Mouse (Mus musculus): ENCODE measurements at regions not wholly inside any gene's neighbourhood (a gene's known extent, or its start where the extent isn't known, plus 50 kb on each side); places are given as distances from the start of the nearest gene placed in this dataset.
"Not testable (repeated sequence)": the region's sequence is repeated elsewhere in the genome, so short reads cannot be mapped to it uniquely, and the experiment has no call there.

- no peak for DNase-seq (ENCODE audit: extremely low read depth, low read depth, low spot score)
Observed at GRCm38 (mm10) chr2:100918122-100918521, 706.4 kb upstream of the Rag2 start.

GRCm38 (mm10) chr2:100919537-100920212 lies 704.8 kb upstream of the Rag2 start:
- DNase-seq (ENCODE audit: extremely low read depth, low read depth, low spot score) = no peak

DNA sequence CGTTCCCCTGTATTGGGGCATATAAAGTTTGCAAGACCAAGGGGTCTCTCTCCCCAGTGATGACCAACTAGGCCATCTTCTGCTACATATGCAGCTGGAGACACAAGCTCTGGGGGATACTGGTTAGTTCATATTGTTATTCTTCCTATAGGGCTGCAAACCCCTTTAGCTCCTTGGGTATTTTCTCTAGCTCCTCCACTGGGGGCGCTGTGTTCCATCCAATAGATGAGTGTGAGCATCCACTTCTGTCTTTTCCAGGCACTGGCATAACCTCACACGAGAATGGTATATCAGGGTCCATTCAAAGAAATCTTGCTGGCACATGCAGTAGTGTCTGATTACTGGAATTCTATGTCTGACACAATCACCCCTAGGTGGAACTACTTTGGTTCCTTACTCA lies 675.9 kb upstream of the Rag2 start:
- not testable (repeated sequence) for DNase-seq (ENCODE audit: extremely low read depth, low read depth, low spot score)

GRCm38 (mm10) chr2:100959412-100959811 lies 665.1 kb upstream of the Rag2 start:
- no peak for DNase-seq (ENCODE audit: extremely low read depth, low read depth, low spot score)

- no peak for DNase-seq (ENCODE audit: extremely low read depth, low read depth, low spot score)
Observed at GRCm38 (mm10) chr2:100964584-100964983, 659.9 kb upstream of the Rag2 start.

GRCm38 (mm10) chr2:100977202-100977601 lies 647.3 kb upstream of the Rag2 start:
- no peak for DNase-seq (ENCODE audit: extremely low read depth, low read depth, low spot score)

GRCm38 (mm10) chr2:100982362-100982761 lies 642.2 kb upstream of the Rag2 start:
- no peak for DNase-seq (ENCODE audit: extremely low read depth, low read depth, low spot score)

DNA sequence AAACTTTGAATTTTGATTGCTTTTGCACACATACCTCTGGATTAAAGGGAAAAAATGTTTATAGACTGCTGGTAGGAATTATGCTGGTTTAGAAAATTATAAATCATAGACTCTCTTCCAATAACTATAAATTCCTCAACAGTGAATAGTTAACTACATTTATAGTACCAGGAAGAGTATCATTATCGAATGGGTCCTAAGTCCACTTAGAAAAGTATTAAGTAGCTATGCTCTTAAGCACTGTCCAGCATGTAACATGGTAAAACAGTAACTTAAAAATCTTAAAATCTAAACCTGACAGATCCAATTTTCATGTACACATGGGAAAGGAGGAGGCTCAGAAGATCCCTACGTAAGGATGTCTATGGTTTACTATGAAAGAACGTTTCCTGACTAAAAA lies 609.2 kb upstream of the Rag2 start:
- DNase-seq (ENCODE audit: extremely low read depth, low read depth, low spot score) = no peak

- no peak for DNase-seq (ENCODE audit: extremely low read depth, low read depth, low spot score)
Observed at GRCm38 (mm10) chr2:101019384-101019783, 605.1 kb upstream of the Rag2 start.

DNA sequence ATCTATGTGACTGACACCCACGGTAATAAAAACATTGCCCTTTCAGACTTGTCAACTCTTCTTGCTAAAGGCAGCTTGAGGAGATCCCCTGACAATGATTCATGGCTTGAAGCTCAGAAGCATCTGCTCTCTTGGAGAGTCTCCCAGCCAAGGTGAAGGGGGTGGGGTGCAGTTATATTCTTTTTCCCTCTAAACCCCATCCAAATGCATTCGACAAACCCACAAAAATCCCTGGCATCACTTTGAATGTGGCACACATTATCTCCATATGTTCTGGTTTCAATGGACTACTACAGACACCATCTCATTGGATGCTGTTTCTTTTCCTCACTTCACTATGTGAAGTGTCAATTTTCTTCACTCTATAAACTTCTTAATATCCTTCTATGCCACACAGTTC lies 603.0 kb upstream of the Rag2 start:
- DNase-seq (ENCODE audit: extremely low read depth, low read depth, low spot score) = no peak

DNA sequence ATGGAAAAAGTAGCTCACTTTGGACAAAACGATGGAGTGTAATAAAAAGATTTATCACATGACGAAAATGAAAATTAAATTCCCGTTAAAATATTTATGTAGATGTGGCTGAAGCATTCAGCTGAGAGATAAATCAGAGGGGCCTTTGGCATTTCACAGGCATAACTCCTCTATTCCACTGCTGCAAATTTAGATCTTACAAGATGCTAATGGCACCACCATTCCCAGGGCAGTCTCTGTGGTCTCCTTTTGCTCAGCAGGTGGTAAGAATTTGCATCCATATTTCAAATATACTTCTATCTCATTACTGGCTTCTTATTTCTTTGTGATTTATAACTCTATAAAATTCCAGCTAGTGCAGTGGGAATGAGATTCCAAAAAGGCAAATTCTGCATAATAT lies 581.5 kb upstream of the Rag2 start:
- no peak for DNase-seq (ENCODE audit: extremely low read depth, low read depth, low spot score)

- no peak for DNase-seq (ENCODE audit: extremely low read depth, low read depth, low spot score)
Observed at GRCm38 (mm10) chr2:101062939-101063338, 561.6 kb upstream of the Rag2 start.

- no peak for DNase-seq (ENCODE audit: extremely low read depth, low read depth, low spot score)
Observed at GRCm38 (mm10) chr2:101074990-101075389, 549.5 kb upstream of the Rag2 start.

- DNase-seq (ENCODE audit: extremely low read depth, low read depth, low spot score) = no peak
Observed at GRCm38 (mm10) chr2:101080231-101080630, 544.3 kb upstream of the Rag2 start.

DNA sequence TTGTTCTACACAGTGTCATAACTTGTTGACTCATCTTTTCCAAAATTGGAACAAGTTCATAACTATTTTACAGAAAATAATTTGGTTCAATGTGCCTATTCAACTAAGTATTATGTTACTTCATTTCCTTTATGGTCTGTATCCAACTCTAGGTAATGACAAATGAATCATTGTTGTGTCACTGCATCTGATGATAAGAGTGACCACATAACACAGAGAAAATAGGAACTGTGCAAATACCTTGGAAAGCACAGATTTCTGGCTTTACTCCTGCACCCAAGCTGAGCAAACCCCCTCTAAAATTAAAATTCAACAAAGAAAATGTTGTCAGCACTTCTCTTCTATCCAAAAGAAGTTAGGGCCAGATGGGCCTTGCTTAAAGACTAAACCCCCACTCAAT lies 540.7 kb upstream of the Rag2 start:
- DNase-seq (ENCODE audit: extremely low read depth, low read depth, low spot score) = no peak

GRCm38 (mm10) chr2:101084648-101085047 lies 539.9 kb upstream of the Rag2 start:
- DNase-seq (ENCODE audit: extremely low read depth, low read depth, low spot score) = no peak

DNA sequence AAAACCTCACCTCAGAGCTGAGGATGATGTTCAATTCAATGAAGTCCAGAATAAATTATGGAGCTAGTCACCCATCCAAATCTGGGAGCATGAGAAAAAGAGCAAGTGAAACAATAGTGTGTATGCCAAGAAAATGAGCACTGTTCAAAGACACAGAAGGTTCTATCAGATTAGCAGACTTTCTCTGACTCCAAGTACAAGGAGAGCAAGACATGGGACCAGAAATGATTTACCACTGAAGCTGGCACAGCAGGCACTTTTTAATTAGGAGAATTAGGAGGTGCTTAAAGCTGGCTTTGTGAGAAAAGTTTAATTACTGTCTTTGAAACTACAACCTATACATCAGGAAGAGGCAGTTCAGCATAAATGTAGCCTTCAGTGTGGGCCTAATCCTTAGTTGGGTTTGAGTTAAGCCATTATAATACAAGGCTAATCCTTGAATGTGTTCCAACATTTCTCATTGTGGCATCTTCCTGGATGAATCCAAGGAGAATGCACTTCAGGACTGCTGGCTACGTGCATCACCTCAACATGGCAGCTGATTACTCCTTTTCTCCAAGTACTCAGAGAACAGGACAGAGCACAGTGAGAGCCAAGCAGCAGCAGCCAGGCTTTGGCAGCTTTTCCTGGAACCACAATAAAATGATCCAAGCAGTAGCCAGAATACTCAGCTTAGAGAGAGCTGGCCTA lies 517.2 kb upstream of the Rag2 start:
- DNase-seq (ENCODE audit: extremely low read depth, low read depth, low spot score) = no peak

DNA sequence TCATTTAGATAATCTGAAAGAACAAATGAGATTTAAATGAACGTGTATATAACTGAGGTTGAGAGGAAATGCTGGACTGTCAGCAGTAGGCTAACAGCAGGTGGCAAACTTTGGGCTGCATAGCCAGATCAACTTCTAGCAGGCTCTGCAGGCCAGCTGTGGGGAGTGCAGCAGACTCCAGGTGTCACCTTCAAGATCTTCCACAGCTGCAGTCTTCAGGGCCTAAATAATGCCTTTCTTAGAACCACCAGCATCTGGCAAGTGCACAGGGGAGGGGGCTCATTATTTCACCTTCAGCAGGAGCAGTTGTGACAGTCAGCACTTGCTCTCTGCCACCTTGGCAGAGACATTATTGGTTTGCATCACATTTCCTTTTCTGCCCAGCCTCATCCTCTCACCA lies 487.7 kb upstream of the Rag2 start:
- no peak for DNase-seq (ENCODE audit: extremely low read depth, low read depth, low spot score)

- no peak for DNase-seq (ENCODE audit: extremely low read depth, low read depth, low spot score)
Observed at GRCm38 (mm10) chr2:101139931-101140330, 484.6 kb upstream of the Rag2 start.

DNA sequence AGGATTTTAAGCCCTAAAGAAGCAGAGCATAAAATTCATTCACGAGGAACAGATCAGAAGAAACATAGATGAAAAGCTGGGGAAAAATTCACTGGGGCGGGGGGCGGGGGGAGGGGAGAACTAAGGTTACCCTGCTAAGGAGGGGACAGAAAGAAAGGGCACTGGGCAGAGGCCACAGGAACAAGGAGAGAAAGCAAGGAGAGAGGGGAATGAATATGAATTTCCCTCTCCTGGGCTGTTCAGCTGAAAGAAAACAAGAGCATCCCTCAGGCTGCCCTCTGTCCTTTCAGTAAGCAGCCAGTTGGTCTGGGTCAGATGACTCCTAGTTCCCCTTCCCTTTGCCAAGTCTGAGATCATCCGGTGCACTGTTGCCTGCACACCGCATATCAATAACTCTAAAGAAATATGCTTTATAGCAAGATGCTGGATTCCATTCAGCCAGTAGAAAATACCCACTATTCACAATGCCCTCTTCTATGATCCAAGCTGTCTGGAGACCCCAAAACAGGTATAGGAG lies 467.7 kb upstream of the Rag2 start:
- no peak for DNase-seq (ENCODE audit: extremely low read depth, low read depth, low spot score)

GRCm38 (mm10) chr2:101159276-101159675 lies 465.2 kb upstream of the Rag2 start:
- no peak for DNase-seq (ENCODE audit: extremely low read depth, low read depth, low spot score)

DNA sequence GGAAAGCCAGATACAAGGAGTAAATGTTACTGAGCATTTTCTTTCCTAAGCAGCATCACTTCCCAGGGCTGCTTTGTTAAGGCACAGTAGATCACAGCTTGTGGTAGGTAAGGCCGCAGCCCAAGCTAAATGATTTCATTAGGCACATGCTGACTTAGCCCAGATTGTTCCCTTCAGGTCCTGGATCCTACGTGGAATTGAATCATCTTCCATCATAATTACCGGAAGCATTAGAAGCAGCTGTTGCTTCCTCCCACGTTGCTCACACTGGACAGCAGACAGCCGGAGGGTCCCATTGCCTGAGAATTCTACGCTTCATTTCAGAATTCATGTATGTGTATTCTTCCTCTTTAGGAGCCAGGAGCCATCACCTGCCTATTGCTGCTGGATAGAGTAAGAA lies 458.6 kb upstream of the Rag2 start:
- no peak for DNase-seq (ENCODE audit: extremely low read depth, low read depth, low spot score)

GRCm38 (mm10) chr2:101172806-101173205 lies 451.7 kb upstream of the Rag2 start:
- DNase-seq (ENCODE audit: extremely low read depth, low read depth, low spot score) = no peak

Data from fat pad, adult 2 months (tissue).